Mouse (Mus musculus): Measurements from ENCODE around the gene Cdx4.
A peak's percentile ranks its signal among the peaks of the same experiment; 100 is the strongest.

- peak; percentile 56; the same call in 1 of the 2 replicates for TF ChIP-seq CTCF (IDR thresholded peaks at IDR 0.05; ENCODE audit: borderline replicate concordance, extremely low read depth, insufficient read depth, insufficient read length)
- no peak for TF ChIP-seq POLR2A (IDR thresholded peaks at IDR 0.05; ENCODE audit: borderline replicate concordance, extremely low read depth, insufficient read depth, insufficient read length, poor library complexity, severe bottlenecking)
These were observed 53.1 kb downstream of the Cdx4 start for GRCm38 (mm10) chrX:103374250-103374649.

Data from brain, embryonic 14.5 days (tissue).